Mouse (Mus musculus): ENCODE measurements around the gene Sec61a2. TPM values are rescaled to one million over a fixed set of nuclear protein-coding genes. Genes with fewer than 3 reads are reported as not detected.

Gene Sec61a2
- total and polyA plus RNA-seq, 3 experiments = 20.8 to 53.5 (median 44.6) TPM

DNA sequence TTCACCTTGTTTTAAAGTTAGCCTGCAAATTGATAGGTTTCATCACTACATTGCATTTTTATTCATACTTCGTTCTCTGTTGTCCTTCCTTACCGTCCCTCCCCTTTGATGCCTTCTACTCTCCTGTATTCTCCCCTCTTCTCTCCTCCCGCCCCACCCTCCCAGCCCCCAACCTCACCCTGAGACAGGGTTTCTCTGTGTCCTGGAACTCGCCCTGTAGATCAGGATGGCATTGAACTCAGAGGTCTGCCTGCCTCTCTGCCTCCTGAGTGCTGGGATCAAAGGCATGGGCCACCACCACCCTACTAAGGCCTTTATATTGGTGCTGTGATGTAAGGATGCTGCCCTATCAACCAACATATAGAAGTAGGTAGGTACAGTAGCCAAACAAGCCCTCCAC lies 47.8 kb upstream of the Sec61a2 start:
- H3K36me3 ChIP-seq (replicated peaks in 1 of 2; ENCODE audit: control insufficient read depth in 1 of 2, insufficient read depth in 1 of 2, low read length in 1 of 2) = peaks cover 0 to 1% of the 10 kb centered on the region in 2 experiments
- H3K9ac ChIP-seq (ENCODE audit: insufficient read depth, low read depth) = no peak overlapping the region
- no peak overlapping the region for H3K4me2 ChIP-seq (ENCODE audit: insufficient read depth, low read depth, poor library complexity, severe bottlenecking)
- in situ Hi-C loops (cut with MboI; ENCODE audit: low pct_ligation_motif_present, low pct_unique_long_range_greater_than_20kb, low sequenced_read_pairs) (no loop called here), dilution Hi-C loops (cut with MboI; ENCODE audit: extremely low pct_ligation_motif_present, extremely low pct_unique_long_range_greater_than_20kb, low sequenced_read_pairs) (no loop called here)
- H3K27me3 ChIP-seq (replicated peaks) = no peaks in the 10 kb centered on the region
- DNase-seq (ENCODE audit: extremely low read depth) = no peak
- no peaks in the 10 kb centered on the region for H3K79me2 ChIP-seq (replicated peaks; ENCODE audit: control insufficient read depth, extremely low read depth, insufficient read depth, poor library complexity, severe bottlenecking)
- no peak overlapping the region for H3K27ac ChIP-seq (ENCODE audit: insufficient read depth, low read depth)
- no peak overlapping the region for H3K4me3 ChIP-seq (replicated peaks in 1 of 3; ENCODE audit: low read depth in 2 of 3, low read length in 2 of 3, poor library complexity in 1 of 3)
- TF ChIP-seq MXI1 (IDR thresholded peaks at IDR 0.05; ENCODE audit: low read depth, low read length) (no peak), UBTF (IDR thresholded peaks at IDR 0.05; ENCODE audit: low read depth, low read length) (no peak), ZMIZ1 (IDR thresholded peaks at IDR 0.05; ENCODE audit: low read depth, low read length) (no peak), ZKSCAN1 (IDR thresholded peaks at IDR 0.05; ENCODE audit: borderline replicate concordance, low read depth, low read length) (no peak), ZC3H11A (IDR thresholded peaks at IDR 0.05; ENCODE audit: low read depth, low read length) (no peak), MAFK (IDR thresholded peaks at IDR 0.05; ENCODE audit: insufficient replicate concordance, low read length) (no peak), ELF1 (IDR thresholded peaks at IDR 0.05; ENCODE audit: low read depth, low read length) (no peak), JUND (conservative IDR thresholded peaks at IDR 0.05; ENCODE audit: low read depth, low read length) (no peak), IRF4 (IDR thresholded peaks at IDR 0.05; ENCODE audit: low read depth, low read length) (no peak), RCOR1 (conservative IDR thresholded peaks at IDR 0.05; ENCODE audit: low read depth, low read length) (no peak), USF2 (conservative IDR thresholded peaks at IDR 0.05; ENCODE audit: low read depth, low read length) (no peak), ETS1 (conservative IDR thresholded peaks at IDR 0.05; ENCODE audit: low read depth, low read length) (no peak), SMC3 (IDR thresholded peaks at IDR 0.05; ENCODE audit: low read depth, low read length) (no peak)
- no peaks in the 10 kb centered on the region for H3K9me3 ChIP-seq (replicated peaks; ENCODE audit: low read length)
- no peaks in the 10 kb centered on the region for H3K4me1 ChIP-seq (ENCODE audit: control insufficient read depth in 1 of 2, insufficient read depth in 2 of 2)

DNA sequence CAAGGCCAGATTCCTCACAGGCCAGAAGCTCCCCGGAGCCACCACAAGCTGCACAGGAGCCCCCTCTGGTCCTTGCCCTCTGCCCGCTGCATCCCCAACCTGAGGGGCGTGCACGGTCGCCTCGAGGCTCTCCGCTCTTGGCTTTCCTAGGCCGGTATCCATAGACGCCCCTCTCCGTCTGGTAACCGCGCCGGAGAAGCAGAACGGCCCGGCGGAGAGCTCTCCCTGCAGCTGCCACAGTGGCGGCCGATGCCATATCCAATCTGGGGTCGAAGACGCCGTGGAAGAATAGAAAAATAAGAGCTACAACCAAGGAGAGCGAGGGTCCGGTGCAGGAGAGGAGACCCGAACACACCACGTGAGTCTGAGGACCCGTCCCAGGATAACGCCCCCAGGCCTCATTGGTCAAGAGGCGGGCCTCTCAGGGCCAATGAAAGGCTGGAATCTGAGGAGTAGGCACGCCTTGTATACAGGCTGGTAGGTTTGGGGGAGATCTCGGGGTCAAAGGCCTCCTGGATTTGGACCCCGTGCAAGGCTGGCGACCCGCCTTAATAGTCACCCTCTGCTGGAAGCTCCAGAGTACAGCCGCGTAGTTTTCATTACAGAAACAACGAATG lies 47.3 kb upstream of the Sec61a2 start, which contains the start of gene Dhtkd1:
Gene Dhtkd1 (minus strand): TSS at position 377 of the 617 bp plus-strand sequence.
- no peak within 1 kb of the TSS for H3K27ac ChIP-seq (ENCODE audit: insufficient read depth, low read depth)
- no peak for DNase-seq (ENCODE audit: extremely low read depth)
- no peaks in the 10 kb centered on the region for H3K36me3 ChIP-seq (replicated peaks in 1 of 2; ENCODE audit: control insufficient read depth in 1 of 2, insufficient read depth in 1 of 2, low read length in 1 of 2)
- no peaks in the 10 kb centered on the region for H3K79me2 ChIP-seq (replicated peaks; ENCODE audit: control insufficient read depth, extremely low read depth, insufficient read depth, poor library complexity, severe bottlenecking)
- no peaks in the 10 kb centered on the region for H3K27me3 ChIP-seq (replicated peaks)
- no peak within 1 kb of the TSS for H3K4me3 ChIP-seq (replicated peaks in 1 of 3; ENCODE audit: low read depth in 2 of 3, low read length in 2 of 3, poor library complexity in 1 of 3)
- dilution Hi-C loops (cut with MboI; ENCODE audit: extremely low pct_ligation_motif_present, extremely low pct_unique_long_range_greater_than_20kb, low sequenced_read_pairs) = no loop called here
- H3K4me2 ChIP-seq (ENCODE audit: insufficient read depth, low read depth, poor library complexity, severe bottlenecking) = no peak within 1 kb of the TSS
- H3K9ac ChIP-seq (ENCODE audit: insufficient read depth, low read depth) = no peak within 1 kb of the TSS
- H3K9me3 ChIP-seq (replicated peaks; ENCODE audit: low read length) = no peaks in the 10 kb centered on the region
- in situ Hi-C loops (cut with MboI; ENCODE audit: low pct_ligation_motif_present, low pct_unique_long_range_greater_than_20kb, low sequenced_read_pairs) = no loop called here
- TF ChIP-seq CHD2 (IDR thresholded peaks at IDR 0.05; ENCODE audit: low read length) (no peak), USF2 (conservative IDR thresholded peaks at IDR 0.05; ENCODE audit: low read depth, low read length) (no peak), E2F4 (IDR thresholded peaks at IDR 0.05; ENCODE audit: insufficient replicate concordance, low read depth, low read length) (no peak), HCFC1 (IDR thresholded peaks at IDR 0.05; ENCODE audit: low read depth, low read length) (no peak), CHD1 (IDR thresholded peaks at IDR 0.05; ENCODE audit: low read depth, low read length) (no peak), ZNF384 (IDR thresholded peaks at IDR 0.05; ENCODE audit: low read depth, low read length) (no peak), TCF12 (IDR thresholded peaks at IDR 0.05; ENCODE audit: low read depth, low read length) (no peak), PAX5 (IDR thresholded peaks at IDR 0.05; ENCODE audit: low read length) (no peak), KAT2A (IDR thresholded peaks at IDR 0.05; ENCODE audit: insufficient replicate concordance, low read length) (no peak), EP300 (IDR thresholded peaks at IDR 0.05; ENCODE audit: low read length) (no peak), MAX (IDR thresholded peaks at IDR 0.05; ENCODE audit: low read length) (no peak), BHLHE40 (IDR thresholded peaks at IDR 0.05; ENCODE audit: low read depth, low read length) (no peak), ETS1 (conservative IDR thresholded peaks at IDR 0.05; ENCODE audit: low read depth, low read length) (no peak), MEF2A (IDR thresholded peaks at IDR 0.05; ENCODE audit: borderline replicate concordance, low read depth, low read length) (no peak), MAFK (IDR thresholded peaks at IDR 0.05; ENCODE audit: insufficient replicate concordance, low read length) (no peak), IRF4 (IDR thresholded peaks at IDR 0.05; ENCODE audit: low read depth, low read length) (no peak), RAD21 (IDR thresholded peaks at IDR 0.05; ENCODE audit: low read depth, low read length) (no peak)
- H3K4me1 ChIP-seq (ENCODE audit: control insufficient read depth in 1 of 2, insufficient read depth in 2 of 2) = no peaks in the 10 kb centered on the region

Measured in CH12.LX (cell line).